Mouse (Mus musculus) layer of hippocampus, postnatal 25 days (tissue): ENCODE data around the gene Pigk. TPM values are rescaled to one million over a fixed set of nuclear protein-coding genes. Genes with fewer than 3 reads are reported as not detected.
A peak's percentile ranks its signal among the peaks of the same experiment; 100 is the strongest.

ENCODE experiments used
- DNase-seq, 2 experiments: peaks; one replicate each; pipeline ENCODE4 v3.0.0; 2022; ENCODE audit warnings: mixed read lengths in 2 of 2, low spot score in 1 of 2; ENCODE audit errors: extremely low spot score in 1 of 2
- total RNA-seq, 2 experiments: library from RNA; stranded (reverse); gene quantifications; 2 replicates each; pipeline ENCODE4 v1.2.3; 2021

Gene Pigk
- total RNA-seq, 2 experiments from 2014 or later, result 45.1 to 47.1 TPM

DNA sequence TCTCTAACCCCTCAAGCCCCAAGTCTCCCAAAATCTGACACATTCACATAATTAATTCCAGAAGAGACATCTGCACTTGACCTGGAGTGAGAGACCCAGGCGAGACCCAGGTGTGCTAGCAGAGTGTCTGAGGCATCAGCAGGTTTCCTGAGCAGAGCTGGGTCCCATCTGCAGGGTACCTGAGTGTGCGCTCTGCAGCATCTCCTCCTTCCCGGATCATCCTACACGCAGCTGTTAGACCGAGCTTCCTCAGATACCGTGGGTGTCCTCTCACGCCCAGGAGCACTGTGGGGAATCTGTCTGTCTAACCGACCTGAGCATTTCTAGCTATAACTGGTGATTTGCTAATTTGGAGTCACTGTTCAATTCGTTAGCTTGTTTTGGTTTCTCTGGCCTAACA, 10.5 kb downstream of the Pigk start:
- DNase-seq, result no peak

DNA sequence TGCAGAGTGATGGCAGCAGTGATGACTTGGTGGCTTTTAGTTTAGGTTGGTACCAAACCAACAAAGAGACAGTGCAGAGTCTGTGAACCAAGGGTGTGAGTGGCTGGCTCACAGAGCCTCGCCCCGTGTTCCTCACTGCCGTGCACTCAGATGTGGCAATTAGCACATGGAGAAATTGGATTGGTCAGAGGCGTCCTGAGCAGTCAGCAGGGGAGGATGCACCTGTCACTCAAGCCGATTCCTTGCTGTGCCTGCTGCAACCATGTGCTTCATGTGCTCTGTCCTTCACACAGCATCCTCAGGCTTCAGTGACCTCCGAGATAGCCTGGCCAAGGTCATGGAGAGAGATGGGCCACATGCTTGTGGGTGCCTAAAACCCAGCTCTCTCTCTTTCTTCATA, 14.3 kb downstream of the Pigk start:
- no peak for DNase-seq

GRCm38 (mm10) chr3:152733011-152733410, 19.1 kb downstream of the Pigk start:
- no peak for DNase-seq

- DNase-seq, result no peak
Observed at GRCm38 (mm10) chr3:152733513-152733912, 19.6 kb downstream of the Pigk start.

- DNase-seq, result no peak
Observed at GRCm38 (mm10) chr3:152734100-152734499, 20.2 kb downstream of the Pigk start.

DNA sequence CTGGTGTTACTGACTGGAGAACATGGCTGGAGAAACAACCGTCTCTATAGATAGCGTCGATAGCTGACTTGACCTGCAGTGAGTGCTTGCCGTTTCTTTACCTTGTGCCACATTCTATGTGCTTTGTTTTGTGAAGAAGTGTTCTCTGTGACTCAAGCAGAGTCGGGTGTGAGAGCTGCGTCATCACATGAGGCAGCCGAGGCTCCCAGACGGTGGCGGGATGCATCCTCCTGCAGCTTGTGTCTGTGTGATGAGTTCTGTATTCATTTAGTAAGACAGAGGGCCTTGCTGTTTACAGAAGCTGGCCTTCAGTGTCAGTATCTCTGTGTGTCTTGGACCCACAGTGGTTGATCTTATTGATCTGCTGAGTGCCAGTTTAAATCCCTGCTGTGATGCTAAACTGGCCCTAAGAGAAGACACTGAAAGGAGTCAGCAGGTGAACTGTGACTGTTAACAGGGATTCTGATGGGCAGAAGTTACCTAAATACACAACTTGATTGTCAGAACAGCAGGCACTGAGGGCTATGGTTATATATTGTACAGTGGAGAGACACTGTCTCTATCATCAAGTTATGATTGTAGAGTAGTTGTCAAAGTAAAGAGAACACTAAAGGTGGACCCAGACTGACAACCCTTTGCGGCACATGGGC, 21.8 kb downstream of the Pigk start:
- DNase-seq, result no peak

DNA sequence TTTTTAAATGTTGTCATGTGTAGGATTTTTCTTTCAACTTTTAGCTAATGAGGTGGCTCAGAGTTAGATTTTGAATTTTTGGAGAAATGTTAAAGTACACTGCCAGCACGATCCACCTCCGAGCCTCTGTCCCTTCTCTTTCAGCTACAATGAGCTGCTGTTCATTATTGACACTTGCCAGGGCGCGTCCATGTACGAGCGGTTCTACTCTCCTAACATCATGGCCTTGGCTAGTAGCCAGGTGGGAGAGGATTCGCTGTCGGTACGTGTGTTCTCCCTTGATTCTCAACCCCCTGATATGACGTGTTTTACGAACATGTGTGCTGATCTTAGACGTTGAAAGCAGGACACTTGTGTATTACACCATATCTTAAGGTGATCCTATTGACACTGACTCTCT, 30.4 kb downstream of the Pigk start:
- DNase-seq, result no peak

DNA sequence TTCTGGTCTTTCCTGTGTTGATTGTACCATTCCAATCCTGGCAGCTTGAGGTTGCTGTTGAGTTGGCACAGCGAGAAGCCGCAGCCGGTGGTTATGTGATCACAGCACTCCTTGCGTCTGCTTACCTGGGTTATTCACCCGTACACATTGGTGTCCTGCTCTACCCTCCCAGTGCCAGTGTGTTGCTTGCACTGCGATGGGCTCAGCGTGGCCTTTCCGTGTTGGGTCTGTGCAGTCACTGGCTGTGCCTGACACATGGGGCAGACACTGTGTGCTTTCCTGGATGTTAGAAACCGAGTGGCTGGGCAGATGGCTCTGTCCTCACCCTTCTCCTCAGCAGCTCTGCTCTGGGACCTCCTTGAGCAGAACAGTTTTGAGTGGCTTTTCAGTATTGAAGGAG, 31.7 kb downstream of the Pigk start:
- DNase-seq, result no peak

GRCm38 (mm10) chr3:152749461-152749871, 35.6 kb downstream of the Pigk start:
- DNase-seq, result no peak

DNA sequence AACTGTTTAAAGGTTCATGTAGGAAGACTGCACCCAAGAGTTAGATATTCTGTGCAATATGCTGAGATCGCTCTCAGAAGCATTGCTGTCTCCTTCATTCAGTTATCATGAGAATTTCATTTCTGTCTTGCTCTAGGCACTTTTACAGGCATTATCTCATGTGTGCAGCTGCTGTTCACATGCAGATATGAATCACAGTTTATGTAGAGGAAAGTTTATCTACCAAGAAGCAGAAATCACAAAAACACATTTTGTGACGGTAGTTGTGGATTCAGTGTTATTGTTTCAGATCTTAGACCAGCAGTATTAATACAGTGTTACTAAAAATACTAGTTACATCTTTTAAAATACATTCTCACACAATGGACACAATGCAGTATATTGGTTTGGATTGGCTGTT, 36.0 kb downstream of the Pigk start:
- DNase-seq, result no peak

DNA sequence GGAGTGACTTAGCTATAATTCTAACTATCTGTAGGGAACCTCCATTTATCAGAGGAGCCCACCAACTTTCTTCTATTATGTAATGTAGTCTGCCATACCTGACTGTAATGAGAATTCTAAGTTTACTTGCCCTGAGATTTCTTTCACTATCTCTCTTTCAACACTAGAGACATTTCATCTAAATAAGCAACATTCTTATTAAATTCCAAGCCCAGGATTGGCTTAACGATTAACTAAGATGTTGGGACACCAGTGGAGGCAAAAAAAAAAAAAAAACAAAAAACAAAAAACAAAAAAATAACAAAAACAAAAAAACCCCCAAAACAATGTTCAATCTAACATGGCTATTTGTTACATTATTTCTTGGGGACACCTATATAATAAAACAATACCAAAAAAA, 39.0 kb downstream of the Pigk start:
- no peak for DNase-seq

DNA sequence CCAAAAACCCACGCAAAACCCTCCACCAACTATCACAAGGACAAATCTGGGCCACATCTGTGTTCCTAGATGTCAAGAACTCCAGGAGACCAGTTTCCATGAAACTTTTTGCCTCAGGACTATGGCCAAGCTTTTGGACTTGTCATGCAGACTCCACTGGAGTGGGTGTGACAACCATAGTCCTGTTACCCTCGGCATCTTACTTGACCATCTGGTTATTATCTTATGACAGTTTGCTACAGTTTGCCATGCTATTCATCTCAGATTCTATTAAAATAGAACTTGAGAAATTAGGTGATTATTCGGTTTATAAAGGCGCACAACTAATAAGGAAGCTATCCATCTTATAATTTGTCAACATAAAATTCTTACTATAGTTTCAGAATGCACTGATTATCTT, 39.4 kb downstream of the Pigk start:
- no peak for DNase-seq

GRCm38 (mm10) chr3:152753920-152754764, 40.2 kb downstream of the Pigk start:
- DNase-seq, result no peak

- no peak for DNase-seq
Observed at GRCm38 (mm10) chr3:152755515-152755914, 41.6 kb downstream of the Pigk start.

DNA sequence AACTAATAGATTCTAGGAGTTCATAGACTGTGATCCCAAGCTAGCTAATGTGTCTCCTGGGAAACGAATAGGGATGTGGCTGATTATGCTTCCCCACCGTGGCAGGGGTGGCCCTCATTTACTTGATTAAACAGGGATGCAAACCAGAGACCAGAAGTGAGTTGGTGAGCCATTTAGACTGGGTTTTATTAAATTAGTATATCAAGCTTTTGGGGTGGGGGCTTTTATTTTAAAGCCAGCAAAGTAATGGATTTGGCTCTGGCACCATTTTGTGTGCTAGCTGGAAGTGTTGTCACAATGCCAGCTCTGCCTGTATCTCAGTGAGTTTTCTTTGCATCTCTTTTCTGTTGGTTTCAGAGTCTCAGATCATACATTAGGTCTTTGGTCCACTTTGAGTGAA, 43.0 kb downstream of the Pigk start:
- no peak for DNase-seq

GRCm38 (mm10) chr3:152757464-152758393, 43.8 kb downstream of the Pigk start:
- DNase-seq, result no peak

GRCm38 (mm10) chr3:152758500-152759032, 44.7 kb downstream of the Pigk start:
- DNase-seq, result no peak

- DNase-seq, result peak; percentile 40 to 67
Observed at GRCm38 (mm10) chr3:152761116-152761515, 47.2 kb downstream of the Pigk start.

DNA sequence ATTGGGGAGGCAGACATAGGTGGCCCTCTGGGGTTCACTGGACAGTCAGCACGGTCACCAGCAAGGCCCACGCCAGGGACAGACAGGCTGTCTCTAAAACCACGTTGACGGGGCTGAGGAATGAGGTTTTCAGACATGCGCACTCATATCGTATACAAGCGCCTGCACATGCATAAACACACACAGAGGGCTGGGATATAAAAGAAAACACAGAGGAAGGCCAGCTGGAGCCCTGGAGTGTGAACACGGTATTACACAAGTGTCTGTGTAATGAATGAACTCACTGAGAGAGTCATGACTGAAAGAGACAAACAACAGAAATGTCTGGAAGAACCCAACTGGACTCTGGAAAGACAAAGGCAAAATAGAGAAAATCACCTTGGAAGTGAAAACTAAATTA, 47.8 kb downstream of the Pigk start:
- no peak for DNase-seq

DNA sequence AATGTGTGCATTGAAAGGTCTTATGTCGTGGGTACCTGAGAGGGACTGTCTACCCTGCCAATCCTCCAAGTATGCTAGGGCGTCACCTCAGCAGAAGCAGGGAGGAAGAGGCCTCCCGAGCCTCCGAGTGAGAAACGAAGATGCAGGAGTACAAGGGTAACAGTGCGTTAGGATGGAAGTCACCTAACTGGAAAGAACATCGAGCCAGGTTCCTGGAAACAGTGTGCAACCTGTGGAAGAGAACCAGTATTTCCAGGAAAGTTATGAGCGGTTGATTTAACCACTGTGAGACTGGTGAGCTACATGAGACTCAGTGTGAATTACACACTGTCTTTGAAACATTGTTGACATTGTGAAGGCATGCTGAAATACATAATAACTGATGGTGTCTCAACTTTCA, 48.4 kb downstream of the Pigk start:
- DNase-seq, result no peak
